Mouse (Mus musculus) ES-E14 (cell line): ENCODE results near the gene Olfr1412.

Experiments
- MAFK ChIP-seq: IDR thresholded peaks from 2 replicates; pipeline ENCODE4 v1.6.1; 2014; ENCODE audit warnings: mild to moderate bottlenecking, low read depth, low read length, inconsistent platforms; ENCODE audit not compliant: insufficient read depth
- ZNF384 ChIP-seq: IDR thresholded peaks from 2 replicates; pipeline ENCODE4 v1.6.1; 2012; ENCODE audit warnings: low read depth, low read length, inconsistent platforms

- TF ChIP-seq MAFK (no peak), ZNF384 (no peak)
Observed at GRCm38 (mm10) chr1:92607711-92608110, 22.1 kb downstream of the Olfr1412 start.
